Mouse (Mus musculus) frontal cortex, postnatal 25 days (tissue): ENCODE data around the gene Naip5.
"Not testable (repeated sequence)": the region's sequence is repeated elsewhere in the genome, so short reads cannot be mapped to it uniquely, and the experiment has no call there.

Experiments
- DNase-seq, 2 experiments: peaks; one replicate each; pipeline ENCODE4 v3.0.0; 2022; ENCODE audit warnings: low spot score in 2 of 2

The Naip5 gene

DNA sequence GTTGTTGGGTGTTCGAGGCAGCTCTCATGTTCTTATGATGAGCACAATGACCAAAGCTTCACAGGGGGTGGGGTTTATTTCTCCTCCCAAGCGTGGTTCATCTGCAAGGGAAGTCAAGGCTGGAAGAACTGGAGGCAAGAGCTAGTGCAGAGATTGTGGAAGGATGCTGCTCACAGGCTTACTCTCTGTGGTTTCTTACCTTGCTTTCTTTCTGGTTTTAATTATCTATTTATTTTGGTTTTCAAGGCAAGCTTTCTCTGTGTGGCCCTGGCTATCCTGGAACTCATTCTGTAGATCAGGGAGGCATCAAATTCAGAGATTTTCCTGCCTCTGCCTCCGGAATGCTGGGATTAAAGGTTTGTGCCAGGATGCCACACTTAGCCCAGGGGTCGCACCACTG, at the start of gene Naip5:
Gene Naip5 (minus strand): TSS at position 101 of the 400 bp plus-strand sequence.
- DNase-seq, result not testable (repeated sequence)

DNA sequence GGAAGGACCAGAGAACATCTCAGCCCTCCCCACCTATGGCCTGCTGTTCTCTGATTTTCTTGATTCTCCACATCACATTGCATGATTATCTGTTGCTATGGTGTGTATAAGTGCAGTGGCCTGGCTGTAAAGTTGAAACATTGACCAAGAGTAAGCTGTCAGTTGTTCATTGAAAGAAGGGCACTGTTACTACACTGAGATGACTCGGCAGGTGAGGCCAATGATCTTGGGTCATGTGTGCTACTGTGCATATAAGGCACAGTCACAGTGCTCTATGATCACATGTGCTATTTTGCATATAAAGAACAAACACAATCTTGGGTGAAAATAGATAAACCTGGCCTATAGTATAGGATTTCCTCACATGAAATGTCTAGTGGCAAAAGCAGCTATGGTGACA, 38.5 kb upstream of the Naip5 start:
- no peak for DNase-seq

DNA sequence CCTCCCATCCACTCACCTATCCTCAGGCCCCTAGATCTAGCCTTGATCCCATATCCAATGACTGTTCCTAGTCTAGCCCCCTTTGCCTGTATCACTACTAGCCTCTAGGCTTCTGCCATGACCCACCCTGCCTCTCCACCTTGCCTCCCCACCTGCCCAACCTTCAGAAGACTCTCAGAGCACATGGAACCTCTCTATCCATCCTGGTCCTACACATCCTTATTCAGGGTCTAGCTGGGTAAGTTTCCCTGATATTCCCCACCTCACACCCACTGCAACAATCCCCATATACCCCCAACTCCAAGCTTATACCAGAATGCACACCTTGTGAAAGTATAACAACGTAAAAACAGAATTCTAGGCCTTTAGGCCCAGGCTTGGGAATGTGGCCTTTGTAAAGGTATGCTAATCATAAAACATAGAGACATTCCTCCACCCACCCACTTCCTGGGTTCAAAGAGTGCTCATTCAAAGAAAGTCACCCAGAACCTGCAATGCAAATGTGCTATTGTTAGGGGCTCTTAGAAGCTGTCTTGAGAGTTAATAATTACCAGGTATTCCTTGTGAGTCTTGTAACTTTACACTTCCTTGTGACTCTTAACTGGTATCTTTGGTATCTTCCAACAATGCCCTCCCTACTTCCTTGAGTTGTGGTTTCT, 25.5 kb upstream of the Naip5 start:
- not testable (repeated sequence) for DNase-seq

DNA sequence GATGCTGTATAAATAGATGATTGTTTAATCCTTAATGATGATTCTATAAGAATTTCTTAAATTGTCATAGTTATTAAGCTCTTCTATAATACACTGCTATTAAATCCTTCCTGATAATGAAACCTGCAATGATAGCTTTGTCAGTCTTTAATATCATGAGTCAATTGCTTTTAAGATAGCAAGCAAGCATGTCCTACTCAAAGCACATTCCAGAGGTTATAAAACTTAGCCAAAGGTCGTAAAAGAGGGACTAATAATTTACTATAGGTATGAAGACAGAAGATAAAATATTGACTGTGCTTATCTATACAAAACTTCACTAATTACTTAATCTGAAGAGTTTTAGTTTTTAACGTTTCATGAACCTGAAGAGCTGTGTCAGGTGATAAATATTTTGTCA, 10.9 kb upstream of the Naip5 start:
- DNase-seq, result not testable (repeated sequence)

DNA sequence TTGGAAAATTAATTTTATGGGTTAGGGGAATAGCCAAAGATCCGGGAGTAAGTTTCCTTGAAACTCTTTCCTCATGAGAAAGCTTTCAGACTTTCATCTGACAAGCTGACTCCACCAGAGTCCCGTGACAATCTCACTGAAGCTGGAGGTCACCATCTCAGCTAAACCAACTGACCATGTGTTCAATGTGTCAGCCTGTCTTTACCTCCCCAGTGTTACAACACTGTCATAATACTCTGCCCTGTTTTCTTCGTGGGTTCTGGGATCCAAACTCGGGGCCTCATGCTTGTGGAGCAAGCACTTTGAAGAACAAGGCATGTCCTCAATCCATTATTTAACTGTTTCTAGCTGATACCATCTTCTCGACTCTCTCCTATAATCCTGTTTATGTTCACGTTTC, 9.8 kb upstream of the Naip5 start:
- DNase-seq, result not testable (repeated sequence)

DNA sequence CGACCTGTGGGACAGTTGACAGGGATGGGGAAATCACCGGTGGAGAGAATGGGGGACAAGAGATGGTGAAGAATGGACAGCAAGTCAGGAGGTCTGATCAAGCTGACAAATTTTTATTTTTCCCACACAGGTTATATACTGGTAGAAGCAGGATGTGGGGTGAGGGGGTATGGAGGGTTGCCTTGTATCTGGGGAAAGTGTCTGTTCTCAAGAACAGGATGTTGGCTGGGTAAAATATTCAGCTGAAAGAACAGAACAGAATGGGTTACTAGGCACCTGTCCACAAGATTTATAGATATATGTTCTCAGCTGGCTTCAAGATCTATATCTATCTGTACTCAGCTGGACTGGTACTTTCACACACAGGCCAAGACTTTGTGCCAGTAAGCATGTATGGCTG, 5.8 kb upstream of the Naip5 start:
- DNase-seq, result not testable (repeated sequence)

DNA sequence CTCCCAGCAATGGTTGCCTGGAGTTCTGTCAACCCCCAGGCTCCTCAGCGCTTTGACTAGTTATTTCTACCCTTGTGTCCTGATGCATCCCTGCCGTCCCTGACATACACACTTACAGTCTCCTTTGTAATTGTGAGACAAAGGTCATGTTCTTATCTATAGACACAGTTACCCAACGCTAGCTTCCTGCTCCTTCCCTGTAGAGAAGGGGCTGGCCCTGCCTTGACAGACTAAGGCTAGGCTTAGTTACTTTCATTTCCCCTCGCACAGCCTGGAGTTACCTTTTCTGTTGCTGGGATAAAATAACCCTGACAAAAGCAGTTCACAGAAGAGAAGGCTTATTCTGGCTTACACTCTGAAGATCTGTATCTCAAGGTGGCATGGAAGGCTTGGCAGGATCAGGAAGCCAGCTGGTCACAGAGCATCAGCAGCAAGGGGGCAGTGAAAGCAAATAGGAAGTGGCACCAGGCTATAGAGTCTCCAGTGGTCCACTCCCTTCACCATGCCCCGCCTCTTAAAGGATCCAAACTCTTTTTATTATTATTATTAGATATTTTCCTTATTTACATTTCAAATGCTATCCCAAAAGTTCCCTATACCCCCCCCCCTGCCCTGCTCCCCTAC, 885 bp upstream of the Naip5 start:
- not testable (repeated sequence) for DNase-seq

DNA sequence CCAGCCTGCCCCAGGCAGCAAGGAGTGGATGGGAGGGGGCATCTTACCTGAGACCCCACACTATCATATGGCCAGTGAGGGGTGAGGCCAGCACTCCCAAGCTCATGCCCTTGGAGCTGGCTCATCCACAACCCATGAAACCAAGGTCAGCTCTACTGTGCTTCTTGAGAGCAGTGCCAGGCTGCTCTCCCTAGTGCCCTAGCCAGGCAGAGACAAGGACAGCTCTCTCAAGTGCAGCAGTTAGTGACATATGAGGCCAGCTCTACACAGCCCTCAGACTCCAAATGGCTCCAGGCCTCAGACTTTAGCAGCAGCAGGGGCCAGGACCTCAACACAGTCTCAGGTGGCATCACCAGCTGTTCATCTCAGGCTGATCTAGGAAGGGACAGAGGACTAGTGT, 2.4 kb downstream of the Naip5 start:
- DNase-seq, result no peak

DNA sequence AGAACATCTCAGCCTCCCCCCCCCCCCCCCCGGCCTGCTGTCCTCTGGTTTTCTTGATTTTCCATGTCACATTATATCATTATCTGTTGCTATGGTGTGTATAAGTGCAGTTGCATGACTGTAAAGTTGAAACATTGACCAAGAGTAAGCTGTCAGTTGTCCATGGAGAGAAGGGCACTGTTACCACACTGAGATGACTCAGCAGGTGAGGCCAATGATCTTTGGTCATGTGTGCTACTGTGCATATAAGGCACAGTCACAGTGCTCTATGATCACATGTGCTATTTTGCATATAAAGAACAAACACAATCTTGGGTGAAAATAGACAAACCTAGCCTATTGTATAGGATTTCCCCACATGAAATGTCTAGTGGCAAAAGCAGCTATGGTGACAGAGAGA, 32.4 kb downstream of the Naip5 start:
- not testable (repeated sequence) for DNase-seq

DNA sequence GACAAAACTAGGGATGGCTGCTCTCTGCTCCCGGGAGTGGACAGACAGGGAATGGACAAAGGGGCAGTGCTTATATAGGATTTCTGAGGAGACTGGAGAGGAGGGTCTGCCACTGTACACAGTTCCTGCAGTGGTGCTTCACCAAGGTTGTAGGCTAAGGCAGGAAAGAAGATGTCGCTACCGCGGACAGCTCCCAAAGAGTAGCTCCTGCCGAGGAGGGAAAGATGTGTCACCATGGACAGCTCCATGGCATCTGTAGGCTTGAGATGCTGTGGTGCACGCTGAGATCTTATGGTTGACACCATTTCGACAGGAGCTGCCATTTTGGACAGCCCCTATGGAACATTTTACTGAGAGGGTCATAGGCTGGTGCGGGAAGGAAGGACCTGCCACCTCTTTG, 35.6 kb downstream of the Naip5 start:
- no peak for DNase-seq

DNA sequence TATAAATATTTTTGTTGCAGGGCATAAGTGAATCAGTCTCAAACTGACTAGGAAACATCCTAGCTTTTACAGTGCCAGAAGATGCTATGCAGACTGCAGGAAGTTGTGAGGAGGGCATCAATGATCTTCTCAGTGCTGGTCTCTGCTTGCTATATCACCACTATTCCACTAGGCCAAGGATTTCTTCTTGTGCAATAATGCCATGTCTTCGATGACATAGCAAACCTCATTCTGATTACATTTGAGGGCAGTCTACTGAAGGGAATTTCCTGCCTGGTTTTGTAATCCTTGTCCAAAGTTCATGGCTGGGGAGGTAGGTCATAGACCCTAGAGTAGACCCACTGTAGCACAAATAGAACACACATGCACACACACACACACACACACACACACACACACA, 42.8 kb downstream of the Naip5 start:
- DNase-seq, result no peak

DNA sequence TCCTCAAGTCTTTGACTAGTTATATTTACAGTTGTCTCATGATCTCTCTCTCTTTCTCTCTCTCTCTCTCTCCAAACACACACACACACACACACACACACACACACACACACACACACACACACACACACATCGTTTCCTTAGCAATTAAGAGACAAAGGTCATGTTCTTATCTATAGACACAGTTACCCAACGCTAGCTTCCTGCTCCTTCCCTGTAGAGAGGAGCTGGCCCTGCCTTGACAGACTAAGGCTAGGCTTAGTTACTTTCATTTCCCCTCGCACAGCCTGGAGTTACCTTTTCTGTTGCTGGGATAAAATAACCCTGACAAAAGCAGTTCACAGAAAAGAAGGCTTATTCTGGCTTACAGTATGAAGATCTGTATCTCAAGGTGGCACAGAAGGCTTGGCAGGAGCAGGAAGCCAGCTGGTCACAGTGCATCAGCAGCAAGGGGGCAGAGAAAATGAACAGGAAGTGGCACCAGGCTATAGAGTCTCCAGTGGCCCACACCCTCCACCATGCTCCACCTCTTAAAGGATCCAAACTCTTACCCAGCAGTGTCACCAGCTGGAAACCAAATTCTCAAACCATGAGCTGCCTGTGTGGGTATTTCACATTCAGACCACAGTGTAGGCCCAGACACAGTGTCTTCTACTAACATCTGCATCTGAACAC, 44.3 kb downstream of the Naip5 start, which contains the start of gene Naip2:
Gene Naip2 (minus strand): TSS at position 434 of the 675 bp plus-strand sequence.
- DNase-seq, result not testable (repeated sequence)

DNA sequence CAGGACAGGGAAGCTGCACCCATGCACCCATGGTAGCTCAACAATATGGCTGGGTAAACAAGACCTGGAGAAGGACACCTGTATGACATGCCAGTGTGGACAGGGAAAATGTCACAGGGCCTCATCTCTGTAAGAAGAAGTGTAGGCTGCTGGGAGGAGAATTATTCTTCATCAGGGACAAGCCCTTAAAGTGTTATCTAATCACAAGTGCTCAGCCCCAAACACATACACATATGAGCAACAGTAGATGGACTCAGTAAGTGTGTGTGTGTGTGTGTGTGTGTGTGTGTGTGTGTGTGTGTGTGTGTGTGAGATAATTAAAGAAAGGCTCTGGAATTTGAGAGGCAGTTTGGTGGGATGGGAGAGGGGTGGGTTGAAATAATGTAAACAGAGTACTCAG, 45.3 kb downstream of the Naip5 start:
- no peak for DNase-seq

DNA sequence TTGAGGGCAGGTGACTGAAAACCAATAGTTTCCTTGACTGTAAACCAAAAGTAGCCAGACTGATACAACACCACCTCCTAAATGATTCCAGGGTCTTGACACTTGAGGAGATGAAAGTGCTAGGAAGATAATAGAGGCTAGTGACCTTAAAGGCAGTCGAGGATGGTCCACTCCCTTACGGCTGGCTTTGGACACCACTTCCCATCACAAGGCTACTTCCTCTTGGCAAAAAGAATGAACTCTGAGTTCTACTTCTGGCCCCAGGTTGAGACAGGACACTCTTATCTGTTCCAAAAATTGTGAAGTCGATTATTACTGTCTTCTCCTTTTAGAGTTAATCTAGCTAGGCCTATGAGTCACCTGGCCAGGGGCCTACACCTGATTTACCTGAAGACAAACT, 50.7 kb downstream of the Naip5 start:
- DNase-seq, result no peak

DNA sequence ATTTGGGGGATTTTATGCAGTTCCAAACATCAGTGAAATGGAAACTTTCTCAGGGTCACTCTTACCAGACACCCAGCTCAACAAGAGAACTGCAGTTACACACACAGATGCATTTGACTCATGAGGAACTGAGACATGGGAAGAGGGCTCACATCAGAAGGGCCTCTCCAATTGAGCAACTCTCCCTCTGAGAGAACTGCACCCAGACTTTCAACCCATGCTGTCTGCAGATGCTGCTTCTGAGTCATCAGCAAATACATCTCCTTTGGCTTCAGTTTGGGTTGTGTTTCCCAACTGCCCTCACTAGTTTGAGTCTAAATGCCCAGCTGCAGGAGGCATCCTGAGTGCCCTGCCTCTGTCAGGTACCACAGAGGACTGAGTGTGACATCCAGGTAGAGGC, 63.0 kb downstream of the Naip5 start:
- not testable (repeated sequence) for DNase-seq

DNA sequence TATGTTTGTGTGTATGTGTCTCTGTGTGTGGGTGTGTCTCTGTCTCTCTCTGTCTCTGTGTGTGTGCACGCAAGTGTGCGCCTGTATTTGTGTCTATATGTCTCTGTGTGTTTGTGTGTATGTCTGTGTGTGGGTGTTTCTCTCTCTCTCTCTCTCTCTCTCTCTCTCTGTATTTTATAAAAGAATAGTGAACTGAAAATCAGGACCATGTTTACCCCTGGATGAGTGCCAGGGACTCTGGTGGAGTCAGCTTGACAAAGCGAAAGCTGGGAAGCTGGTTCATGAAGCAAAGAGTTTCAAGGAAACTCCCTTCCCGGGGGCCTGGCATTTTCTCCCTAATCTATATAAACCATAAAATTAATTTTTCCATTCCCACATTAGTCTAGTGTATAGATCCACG, 71.8 kb downstream of the Naip5 start:
- DNase-seq, result not testable (repeated sequence)

DNA sequence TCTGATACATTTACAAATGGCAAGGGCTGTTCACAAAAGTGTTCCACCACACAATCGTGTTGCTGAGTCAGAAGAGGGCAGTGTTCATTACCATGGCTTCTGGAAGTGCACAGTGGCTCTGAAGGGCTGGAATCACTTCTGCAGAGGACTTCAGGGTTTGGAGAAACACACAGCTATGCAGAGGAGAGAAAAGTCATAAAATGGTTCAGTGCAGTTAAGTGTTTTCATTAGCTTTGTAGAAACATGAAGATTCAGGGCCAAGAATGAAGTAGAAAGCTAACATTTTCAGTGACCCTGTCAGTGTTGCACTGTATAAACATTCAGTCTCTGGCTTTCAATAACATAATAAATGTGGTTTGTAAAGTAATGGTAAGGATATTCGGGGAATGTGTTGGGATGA, 79.7 kb downstream of the Naip5 start:
- DNase-seq, result not testable (repeated sequence)

DNA sequence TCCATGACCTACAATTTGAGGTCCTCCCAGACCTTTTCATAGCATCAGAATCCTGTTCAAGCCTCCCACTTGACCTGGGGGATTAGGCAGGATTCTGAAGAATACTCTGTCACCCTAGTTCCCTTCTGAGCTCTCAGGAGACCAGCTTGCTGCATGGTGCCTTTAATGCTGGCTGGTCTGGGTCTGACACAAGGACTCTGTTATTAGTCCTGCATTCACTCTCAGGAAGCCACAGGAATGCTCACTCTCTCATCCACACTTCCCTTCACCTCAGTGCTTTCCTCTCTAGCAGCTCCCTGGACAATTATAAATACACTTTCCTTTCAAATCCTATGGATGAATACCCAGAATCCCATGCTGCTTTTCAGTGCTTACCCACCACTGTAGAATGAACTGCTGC, 83.7 kb downstream of the Naip5 start:
- not testable (repeated sequence) for DNase-seq
